Mouse (Mus musculus): ENCODE measurements around the gene Hrc. TPM values are rescaled to one million over a fixed set of nuclear protein-coding genes. Genes with fewer than 3 reads are reported as not detected.

Hrc gene
- polyA plus RNA-seq (2014; fragmentation: Nextera tagmentation; extraction: Ambion mirVana): not detected in 2 replicates

GRCm38 (mm10) chr7:45335056-45335455 lies at the start of gene Hrc:
Gene Hrc, plus strand, starts transcription at chr7:45335290.
- Histone ChIP-seq H3K4me2 (ENCODE audit: low read length) (peak within 1 kb of the TSS; percentile 92), H3K36me3 (ENCODE audit: control insufficient read depth, insufficient read depth, low read length) (no peaks in the 10 kb centered on the region), H3K9me3 (ENCODE audit: control insufficient read depth, low read length) (no peaks in the 10 kb centered on the region), H3K27ac (replicated peaks; ENCODE audit: low read depth, low read length) (no peak within 1 kb of the TSS), H3K4me1 (ENCODE audit: control insufficient read depth, insufficient read depth, low read length) (peaks cover 21% of the 10 kb centered on the region), H3K27me3 (ENCODE audit: control insufficient read depth, insufficient read depth, low read length) (peaks cover 3% of the 10 kb centered on the region; the same call in 1 of the 2 replicates), H3K9ac (replicated peaks; ENCODE audit: low read length) (no peak within 1 kb of the TSS), H3K4me3 (replicated peaks; ENCODE audit: low read depth, low read length) (no peak within 1 kb of the TSS)
- DNase-seq (no peak), ATAC-seq (ENCODE audit: low FRiP score, low TSS enrichment) (no peak)
- 26% methylated on average over 5 of the region's 5 CpGs for WGBS

- no peak overlapping the region for H3K27ac ChIP-seq (replicated peaks; ENCODE audit: low read depth, low read length)
- DNase-seq: no peak
- H3K9me3 ChIP-seq (ENCODE audit: control insufficient read depth, low read length): no peaks in the 10 kb centered on the region
- WGBS: 91% methylated on average over 13 of the region's 13 CpGs
- no peaks in the 10 kb centered on the region for H3K4me1 ChIP-seq (ENCODE audit: control insufficient read depth, insufficient read depth, low read length)
- H3K4me2 ChIP-seq (ENCODE audit: low read length): no peak overlapping the region
- no peak for ATAC-seq (ENCODE audit: low FRiP score, low TSS enrichment)
- no peaks in the 10 kb centered on the region for H3K36me3 ChIP-seq (ENCODE audit: control insufficient read depth, insufficient read depth, low read length)
- no peak overlapping the region for H3K4me3 ChIP-seq (replicated peaks; ENCODE audit: low read depth, low read length)
- H3K9ac ChIP-seq (replicated peaks; ENCODE audit: low read length): no peak overlapping the region
- no peaks in the 10 kb centered on the region for H3K27me3 ChIP-seq (ENCODE audit: control insufficient read depth, insufficient read depth, low read length)
Measured at GRCm38 (mm10) chr7:45286486-45286885, 48.6 kb upstream of the Hrc start.

GRCm38 (mm10) chr7:45296626-45297025 lies 38.5 kb upstream of the Hrc start:
- H3K9ac ChIP-seq (replicated peaks; ENCODE audit: low read length): no peak overlapping the region
- H3K4me3 ChIP-seq (replicated peaks; ENCODE audit: low read depth, low read length): no peak overlapping the region
- 89% methylated on average over 1 of the region's 1 CpGs for WGBS
- no peak overlapping the region for H3K4me2 ChIP-seq (ENCODE audit: low read length)
- H3K36me3 ChIP-seq (ENCODE audit: control insufficient read depth, insufficient read depth, low read length): no peaks in the 10 kb centered on the region
- H3K4me1 ChIP-seq (ENCODE audit: control insufficient read depth, insufficient read depth, low read length): 0 out of 2 replicates have a peak, but pooled peaks cover 4% of the 10 kb centered on the region
- H3K9me3 ChIP-seq (ENCODE audit: control insufficient read depth, low read length): no peaks in the 10 kb centered on the region
- DNase-seq (no peak), ATAC-seq (ENCODE audit: low FRiP score, low TSS enrichment) (no peak)
- no peaks in the 10 kb centered on the region for H3K27me3 ChIP-seq (ENCODE audit: control insufficient read depth, insufficient read depth, low read length)
- no peak overlapping the region for H3K27ac ChIP-seq (replicated peaks; ENCODE audit: low read depth, low read length)

DNA sequence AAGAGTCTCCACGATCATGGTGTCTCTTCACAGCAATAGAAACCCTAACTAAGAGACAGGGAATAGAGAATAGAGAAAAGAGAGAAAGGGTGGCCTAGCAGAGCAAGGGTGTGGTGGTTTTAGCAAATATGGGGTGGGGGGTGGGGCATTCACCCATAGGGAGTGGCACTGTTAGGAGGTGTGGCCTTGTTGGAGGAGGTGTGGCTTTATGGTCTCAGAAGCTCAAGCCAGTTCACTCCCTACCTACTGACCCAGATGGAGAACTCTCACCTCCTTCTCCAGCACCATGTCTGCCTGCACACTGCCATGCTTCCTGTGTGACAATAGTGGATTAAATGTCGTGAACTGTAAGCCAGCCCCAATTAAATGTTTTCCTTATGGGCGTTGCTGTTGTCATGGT lies 37.5 kb upstream of the Hrc start:
- no peaks in the 10 kb centered on the region for H3K9me3 ChIP-seq (ENCODE audit: control insufficient read depth, low read length)
- no peak overlapping the region for H3K9ac ChIP-seq (replicated peaks; ENCODE audit: low read length)
- ATAC-seq (ENCODE audit: low FRiP score, low TSS enrichment): no peak
- DNase-seq: no peak
- WGBS: 68% methylated on average over 3 of the region's 3 CpGs
- no peaks in the 10 kb centered on the region for H3K36me3 ChIP-seq (ENCODE audit: control insufficient read depth, insufficient read depth, low read length)
- no peak overlapping the region for H3K4me2 ChIP-seq (ENCODE audit: low read length)
- H3K4me3 ChIP-seq (replicated peaks; ENCODE audit: low read depth, low read length): no peak overlapping the region
- no peaks in the 10 kb centered on the region for H3K27me3 ChIP-seq (ENCODE audit: control insufficient read depth, insufficient read depth, low read length)
- 0 out of 2 replicates have a peak, but pooled peaks cover 4% of the 10 kb centered on the region for H3K4me1 ChIP-seq (ENCODE audit: control insufficient read depth, insufficient read depth, low read length)
- no peak overlapping the region for H3K27ac ChIP-seq (replicated peaks; ENCODE audit: low read depth, low read length)

- Histone ChIP-seq H3K9ac (replicated peaks; ENCODE audit: low read length) (no peak overlapping the region), H3K4me1 (ENCODE audit: control insufficient read depth, insufficient read depth, low read length) (peaks cover 8% of the 10 kb centered on the region; the same call in 1 of the 2 replicates), H3K4me2 (ENCODE audit: low read length) (no peak overlapping the region), H3K27me3 (ENCODE audit: control insufficient read depth, insufficient read depth, low read length) (no peaks in the 10 kb centered on the region), H3K9me3 (ENCODE audit: control insufficient read depth, low read length) (no peaks in the 10 kb centered on the region), H3K27ac (replicated peaks; ENCODE audit: low read depth, low read length) (no peak overlapping the region), H3K4me3 (replicated peaks; ENCODE audit: low read depth, low read length) (no peak overlapping the region), H3K36me3 (ENCODE audit: control insufficient read depth, insufficient read depth, low read length) (no peaks in the 10 kb centered on the region)
- ATAC-seq (ENCODE audit: low FRiP score, low TSS enrichment): peak; percentile 62; the same call in 1 of the 2 replicates
- peak; percentile 87 for DNase-seq
- 14% methylated on average over 5 of the region's 5 CpGs for WGBS
Measured at GRCm38 (mm10) chr7:45299752-45300151, 35.3 kb upstream of the Hrc start.

DNA sequence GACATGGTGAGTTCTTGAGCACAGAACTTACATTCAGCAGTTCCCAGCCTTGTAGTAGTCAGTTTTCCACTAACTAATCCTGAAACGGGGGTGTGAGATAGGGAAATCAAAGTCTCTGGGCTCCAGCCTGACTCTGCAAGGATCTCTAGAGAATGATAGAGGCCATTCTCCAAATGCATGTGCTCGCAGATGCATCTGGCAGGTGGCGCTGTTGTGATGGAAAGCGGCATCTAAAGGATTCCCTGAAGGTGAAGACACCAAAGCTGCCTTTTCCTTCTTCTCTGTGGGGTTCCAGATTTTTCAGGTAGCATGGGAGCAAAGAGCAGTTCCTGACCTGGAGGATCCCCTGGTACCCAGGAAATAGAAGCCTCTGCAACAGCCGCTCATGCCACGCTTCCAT lies 34.8 kb upstream of the Hrc start:
- H3K4me2 ChIP-seq (ENCODE audit: low read length): peak overlapping the region; percentile 32
- H3K27ac ChIP-seq (replicated peaks; ENCODE audit: low read depth, low read length): no peak overlapping the region
- peaks cover 13% of the 10 kb centered on the region for H3K4me1 ChIP-seq (ENCODE audit: control insufficient read depth, insufficient read depth, low read length)
- no peaks in the 10 kb centered on the region for H3K27me3 ChIP-seq (ENCODE audit: control insufficient read depth, insufficient read depth, low read length)
- WGBS: 15% methylated on average over 6 of the region's 6 CpGs
- no peak overlapping the region for H3K4me3 ChIP-seq (replicated peaks; ENCODE audit: low read depth, low read length)
- ATAC-seq (ENCODE audit: low FRiP score, low TSS enrichment) (no peak), DNase-seq (peak; percentile 83)
- no peaks in the 10 kb centered on the region for H3K36me3 ChIP-seq (ENCODE audit: control insufficient read depth, insufficient read depth, low read length)
- 0 out of 2 replicates have a peak overlapping the region, but pooled peaks have one; percentile 6 for H3K9ac ChIP-seq (replicated peaks; ENCODE audit: low read length)
- no peaks in the 10 kb centered on the region for H3K9me3 ChIP-seq (ENCODE audit: control insufficient read depth, low read length)

GRCm38 (mm10) chr7:45302626-45303025 lies 32.5 kb upstream of the Hrc start:
- Histone ChIP-seq H3K4me3 (replicated peaks; ENCODE audit: low read depth, low read length) (no peak overlapping the region), H3K36me3 (ENCODE audit: control insufficient read depth, insufficient read depth, low read length) (no peaks in the 10 kb centered on the region), H3K27me3 (ENCODE audit: control insufficient read depth, insufficient read depth, low read length) (no peaks in the 10 kb centered on the region), H3K27ac (replicated peaks; ENCODE audit: low read depth, low read length) (no peak overlapping the region), H3K9me3 (ENCODE audit: control insufficient read depth, low read length) (no peaks in the 10 kb centered on the region), H3K9ac (replicated peaks; ENCODE audit: low read length) (no peak overlapping the region), H3K4me1 (ENCODE audit: control insufficient read depth, insufficient read depth, low read length) (peaks cover 14% of the 10 kb centered on the region), H3K4me2 (ENCODE audit: low read length) (no peak overlapping the region)
- WGBS: 70% methylated on average over 8 of the region's 8 CpGs
- ATAC-seq (ENCODE audit: low FRiP score, low TSS enrichment): no peak
- peak; percentile 67 for DNase-seq

DNA sequence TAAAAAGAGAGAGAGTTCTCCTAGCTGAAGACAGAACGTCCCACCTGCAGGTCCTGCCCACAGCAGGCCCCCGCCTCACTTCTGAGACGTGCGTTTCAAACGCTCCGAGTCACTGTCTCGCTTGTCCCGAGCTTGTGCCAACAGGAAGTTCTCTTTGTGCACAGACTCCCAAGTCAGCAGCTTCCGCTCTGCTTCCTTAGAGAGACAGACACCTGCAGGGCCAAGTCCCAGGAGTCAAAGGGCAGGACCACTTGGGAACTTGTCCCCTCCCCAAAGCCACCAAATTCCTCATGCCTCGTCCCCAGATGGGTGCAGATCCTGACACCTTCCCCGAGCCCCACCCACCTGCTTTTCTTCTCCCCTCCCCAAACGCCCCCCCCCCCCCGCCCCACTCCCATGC lies 30.2 kb upstream of the Hrc start:
- H3K4me1 ChIP-seq (ENCODE audit: control insufficient read depth, insufficient read depth, low read length): peaks cover 14% of the 10 kb centered on the region
- H3K4me3 ChIP-seq (replicated peaks; ENCODE audit: low read depth, low read length): peak overlapping the region; percentile 21; the same call in 1 of the 2 replicates
- no peak overlapping the region for H3K27ac ChIP-seq (replicated peaks; ENCODE audit: low read depth, low read length)
- WGBS: 17% methylated on average over 12 of the region's 13 CpGs
- peak overlapping the region; percentile 51 for H3K4me2 ChIP-seq (ENCODE audit: low read length)
- peak; percentile 27 for DNase-seq
- ATAC-seq (ENCODE audit: low FRiP score, low TSS enrichment): peak; percentile 16; the same call in 1 of the 2 replicates
- no peaks in the 10 kb centered on the region for H3K9me3 ChIP-seq (ENCODE audit: control insufficient read depth, low read length)
- no peaks in the 10 kb centered on the region for H3K36me3 ChIP-seq (ENCODE audit: control insufficient read depth, insufficient read depth, low read length)
- no peak overlapping the region; the same call in 1 of the 2 replicates for H3K9ac ChIP-seq (replicated peaks; ENCODE audit: low read length)
- no peaks in the 10 kb centered on the region for H3K27me3 ChIP-seq (ENCODE audit: control insufficient read depth, insufficient read depth, low read length)

- DNase-seq (peak; percentile 82), ATAC-seq (ENCODE audit: low FRiP score, low TSS enrichment) (peak; percentile 58; the same call in 1 of the 2 replicates)
- WGBS: under 1% methylated on average over 17 of the region's 17 CpGs
- Histone ChIP-seq H3K4me2 (ENCODE audit: low read length) (peak overlapping the region; percentile 51), H3K27ac (replicated peaks; ENCODE audit: low read depth, low read length) (no peak overlapping the region), H3K36me3 (ENCODE audit: control insufficient read depth, insufficient read depth, low read length) (no peaks in the 10 kb centered on the region), H3K4me1 (ENCODE audit: control insufficient read depth, insufficient read depth, low read length) (peaks cover 14% of the 10 kb centered on the region), H3K9me3 (ENCODE audit: control insufficient read depth, low read length) (no peaks in the 10 kb centered on the region), H3K27me3 (ENCODE audit: control insufficient read depth, insufficient read depth, low read length) (no peaks in the 10 kb centered on the region), H3K4me3 (replicated peaks; ENCODE audit: low read depth, low read length) (peak overlapping the region; percentile 21; the same call in 1 of the 2 replicates), H3K9ac (replicated peaks; ENCODE audit: low read length) (no peak overlapping the region; the same call in 1 of the 2 replicates)
Measured at GRCm38 (mm10) chr7:45305275-45305674, 29.8 kb upstream of the Hrc start.
